Mouse (Mus musculus) ZHBTc4 (cell line): ENCODE measurements at regions not wholly inside any gene's neighbourhood (a gene's known extent, or its start where the extent isn't known, plus 50 kb on each side); places are given as distances from the start of the nearest gene placed in this dataset.
A peak's percentile ranks its signal among the peaks of the same experiment; 100 is the strongest.

Experiments
- DNase-seq: peaks from one replicate; pipeline ENCODE4 v3.0.0-alpha.2; 2011; ENCODE audit warnings: low read depth, low spot score

GRCm38 (mm10) chr13:110450526-110450925, 55.7 kb downstream of the Plk2 start:
- no peak for DNase-seq

- no peak for DNase-seq
Observed at GRCm38 (mm10) chr13:110452009-110452525, 57.2 kb downstream of the Plk2 start.

GRCm38 (mm10) chr13:110455085-110455484, 60.2 kb downstream of the Plk2 start:
- no peak for DNase-seq

- no peak for DNase-seq
Observed at GRCm38 (mm10) chr13:110455569-110456196, 60.8 kb downstream of the Plk2 start.

- no peak for DNase-seq
Observed at GRCm38 (mm10) chr13:110458701-110459100, 63.9 kb downstream of the Plk2 start.

- no peak for DNase-seq
Observed at GRCm38 (mm10) chr13:110461581-110461980, 66.7 kb downstream of the Plk2 start.

GRCm38 (mm10) chr13:110471526-110471925, 76.7 kb downstream of the Plk2 start:
- DNase-seq: no peak

GRCm38 (mm10) chr13:110477709-110478108, 82.9 kb downstream of the Plk2 start:
- no peak for DNase-seq

GRCm38 (mm10) chr13:110484358-110484940, 89.6 kb downstream of the Plk2 start:
- no peak for DNase-seq

GRCm38 (mm10) chr13:110485515-110485914, 90.7 kb downstream of the Plk2 start:
- no peak for DNase-seq

- peak; percentile 11 for DNase-seq
Observed at GRCm38 (mm10) chr13:110490166-110490565, 95.3 kb downstream of the Plk2 start.

GRCm38 (mm10) chr13:110492296-110493001, 97.6 kb downstream of the Plk2 start:
- no peak for DNase-seq

- no peak for DNase-seq
Observed at GRCm38 (mm10) chr13:110493002-110493552, 98.2 kb downstream of the Plk2 start.

- no peak for DNase-seq
Observed at GRCm38 (mm10) chr13:110497461-110497860, 102.6 kb downstream of the Plk2 start.

- no peak for DNase-seq
Observed at GRCm38 (mm10) chr13:110507814-110508362, 113.0 kb downstream of the Plk2 start.

GRCm38 (mm10) chr13:110517986-110518385, 123.1 kb downstream of the Plk2 start:
- DNase-seq: no peak

- DNase-seq: no peak
Observed at GRCm38 (mm10) chr13:110522974-110523373, 128.1 kb downstream of the Plk2 start.

- no peak for DNase-seq
Observed at GRCm38 (mm10) chr13:110527681-110528080, 132.8 kb downstream of the Plk2 start.

- no peak for DNase-seq
Observed at GRCm38 (mm10) chr13:110529624-110530023, 134.8 kb downstream of the Plk2 start.

GRCm38 (mm10) chr13:110534320-110534764, 139.5 kb downstream of the Plk2 start:
- DNase-seq: peak; percentile 3

- no peak for DNase-seq
Observed at GRCm38 (mm10) chr13:110535785-110536184, 140.9 kb downstream of the Plk2 start.

- DNase-seq: no peak
Observed at GRCm38 (mm10) chr13:110537960-110538463, 143.2 kb downstream of the Plk2 start.
